Comparison of ENCODE assay signal across 11 mouse cellular contexts in genomic region chr1:36090722-36091110, GRCm38 (mm10). TPM values are rescaled to one million over a fixed set of nuclear protein-coding genes. Genes with fewer than 3 reads are reported as not detected.
DNase-seq lines count a peak whose midpoint lies in the region; ATAC-seq lines count a peak whose summit lies in the region.
"Had no signal": no experiment of that assay in that cellular context is flagged by ENCODE, and none has a peak within 500 bp of the region (broad histone marks: within the 10 kb centered on the region; RNA-seq: fewer than 3 reads in every experiment).

No protein-coding gene starts in this region.

- no peaks in the 10 kb centered on the region for H3K27me3 ChIP-seq in kidney, embryonic 15.5 days
- no peaks in the 10 kb centered on the region for H3K27me3 ChIP-seq in liver, embryonic 16.5 days (ENCODE audit: control insufficient read depth, insufficient read depth, low read depth, low read length)
- H3K27me3 ChIP-seq: limb, embryonic 12.5 days had no signal

- WGBS in kidney, embryonic 15.5 days, result 86% methylated on average over 4 of the region's 4 CpGs
- 38% methylated on average over 4 of the region's 4 CpGs for WGBS in liver, embryonic 16.5 days (ENCODE audit: insufficient replicate concordance)

- H3K9ac ChIP-seq in kidney, embryonic 15.5 days, result no peak overlapping the region
- H3K9ac ChIP-seq in liver, embryonic 16.5 days (ENCODE audit: low read depth, low read length), result peak overlapping the region; percentile 71
- H3K9ac ChIP-seq: limb, embryonic 12.5 days had no signal

- DNase-seq in adrenal gland, postnatal 10 days, result peak; percentile 27
- DNase-seq in adrenal gland, postnatal 36 days, result no peak
- no peak for DNase-seq in kidney, postnatal 4 days
- no peak for DNase-seq in right cerebral cortex, postnatal 36 days (ENCODE audit: low spot score in 2 of 2)
- DNase-seq in right cerebral cortex, postnatal 4 days, result no peak
- DNase-seq: right cerebral cortex, adult 18-20 months had no signal

- H3K4me3 ChIP-seq in kidney, embryonic 15.5 days (replicated peaks), result no peak overlapping the region
- peak overlapping the region; percentile 37 for H3K4me3 ChIP-seq in liver, embryonic 16.5 days (ENCODE audit: low read depth, low read length)
- H3K4me3 ChIP-seq: limb, embryonic 12.5 days; myocyte had no signal

- ATAC-seq in kidney, embryonic 15.5 days (replicated peaks; ENCODE audit: low FRiP score), result peak; percentile 50
- peak; percentile 29 for ATAC-seq in erythroblast, adult 5-6 weeks (replicated peaks; ENCODE audit: low FRiP score, poor library complexity, severe bottlenecking)
- ATAC-seq in liver, embryonic 16.5 days (ENCODE audit: low read depth), result peak; percentile 71

- H3K36me3 ChIP-seq in kidney, embryonic 15.5 days, result peaks cover 54% of the 10 kb centered on the region
- peaks cover 35% of the 10 kb centered on the region for H3K36me3 ChIP-seq in liver, embryonic 16.5 days (ENCODE audit: control insufficient read depth, insufficient read depth)

- peaks cover 54% of the 10 kb centered on the region for H3K4me1 ChIP-seq in kidney, embryonic 15.5 days
- H3K4me1 ChIP-seq in liver, embryonic 16.5 days (ENCODE audit: control insufficient read depth, low read depth, low read length), result peaks cover 87% of the 10 kb centered on the region

- no peaks in the 10 kb centered on the region for H3K9me3 ChIP-seq in kidney, embryonic 15.5 days (replicated peaks)
- no peaks in the 10 kb centered on the region for H3K9me3 ChIP-seq in liver, embryonic 16.5 days (replicated peaks; ENCODE audit: control insufficient read depth, low read length)
- H3K9me3 ChIP-seq: limb, embryonic 12.5 days had no signal

- no peak overlapping the region for H3K27ac ChIP-seq in kidney, embryonic 15.5 days
- peak overlapping the region; percentile 99 for H3K27ac ChIP-seq in liver, embryonic 16.5 days (ENCODE audit: low read length)
- H3K27ac ChIP-seq: limb, embryonic 12.5 days had no signal

- H3K4me2 ChIP-seq in kidney, embryonic 15.5 days, result no peak overlapping the region
- H3K4me2 ChIP-seq in liver, embryonic 16.5 days (ENCODE audit: low read depth, low read length), result peak overlapping the region; percentile 69
- H3K4me2 ChIP-seq: limb, embryonic 12.5 days had no signal

RNA-seq across cellular contexts. Expression of gene Hs6st1, which starts 22.5 kb away (rescaled TPM):
- total RNA-seq in adrenal gland, postnatal 10 days (2021), result 10 to 100 TPM; 56.2 to 62.9 TPM
- total RNA-seq in adrenal gland, postnatal 36 days (2021), result 100 to 1,000 TPM in 1 of 2 experiments, 10 to 100 TPM in 1; 63.7 to 140 TPM
- polyA plus RNA-seq in kidney, embryonic 15.5 days (2015; fragmentation: Nextera tagmentation; extraction: Ambion mirVana), result 7.2 and 7.5 TPM in 2 replicates
- 82.8 and 141 TPM in 2 replicates for total RNA-seq in erythroblast, adult 5-6 weeks (2015; ENCODE audit: low replicate concordance)
- total RNA-seq in erythroblast, adult 5-6 weeks (2017; ENCODE audit: low replicate concordance), result 123 and 134 TPM in 2 replicates
- 4.7 and 5.2 TPM in 2 replicates for polyA plus RNA-seq in liver, embryonic 16.5 days (2015; fragmentation: Nextera tagmentation; extraction: Ambion mirVana)
